Mouse (Mus musculus) midbrain, embryonic 11.5 days (tissue): ENCODE results near the gene Mfsd12. TPM values are rescaled to one million over a fixed set of nuclear protein-coding genes. Genes with fewer than 3 reads are reported as not detected.

Experiments used
- ATAC-seq: fragments of 200-750 bp; cut with Nextera tagmentation; 2 replicates; pipeline ENCODE4 v1.8.0; 2017; ENCODE audit warnings: moderate TSS enrichment, moderate library complexity; ENCODE audit not compliant: low FRiP score
- DNase-seq: peaks from one replicate; pipeline ENCODE4 v3.0.0; 2015; ENCODE audit warnings: low spot score; ENCODE audit errors: missing footprints
- H3K27ac ChIP-seq: fragments of 300-500 bp; sonication (generic); 2 replicates; pipeline ENCODE4 v1.5.1; 2014; ENCODE audit warnings: low read depth, low read length
- H3K27me3 ChIP-seq: fragments of 300-500 bp; sonication (generic); 2 replicates; pipeline ENCODE4 v1.6.1; 2014; ENCODE audit warnings: mild to moderate bottlenecking, low read length, moderate library complexity, mixed read lengths; ENCODE audit not compliant: control insufficient read depth, insufficient read depth
- H3K36me3 ChIP-seq: fragments of 300-500 bp; sonication (generic); 2 replicates; pipeline ENCODE4 v1.6.1; 2014; ENCODE audit warnings: mild to moderate bottlenecking, low read length, moderate library complexity, mixed read lengths; ENCODE audit not compliant: control insufficient read depth, insufficient read depth
- H3K4me1 ChIP-seq: fragments of 300-500 bp; sonication (generic); 2 replicates; pipeline ENCODE4 v1.6.1; 2014; ENCODE audit warnings: low read length; ENCODE audit not compliant: control insufficient read depth, insufficient read depth
- H3K4me2 ChIP-seq: fragments of 300-500 bp; sonication (generic); 2 replicates; pipeline ENCODE4 v1.6.1; 2014; ENCODE audit warnings: mild to moderate bottlenecking, moderate library complexity
- H3K4me3 ChIP-seq: fragments of 300-500 bp; sonication (generic); 2 replicates; pipeline ENCODE4 v1.5.1; 2014; ENCODE audit warnings: low read depth, low read length
- H3K9ac ChIP-seq: fragments of 300-500 bp; sonication (generic); 2 replicates; pipeline ENCODE4 v1.6.1; 2014; ENCODE audit warnings: low read length
- H3K9me3 ChIP-seq: fragments of 300-500 bp; sonication (generic); 2 replicates; pipeline ENCODE4 v1.6.1; 2016; ENCODE audit warnings: low read length; ENCODE audit not compliant: control insufficient read depth
- WGBS: fragments of 180-500 bp; shearing (Covaris S2); extraction: QIAGEN DNeasy Blood & Tissue Kit; methylation state at CpG from one replicate; pipeline ENCODE4 v1.1.7; 2014; 5-methylcytosine and 5-hydroxymethylcytosine counted together
- polyA plus RNA-seq: library from polyadenylated mRNA; unstranded; fragments of >200 nt; fragmentation: Nextera tagmentation; extraction: Ambion mirVana; gene quantifications from 2 replicates; pipeline ENCODE4 v1.2.1, GENCODE M21; 2014

The Mfsd12 gene
- polyA plus RNA-seq, 1 experiment from 2014 or later, result 4.4 TPM

- peak overlapping the region; percentile 94; the same call in 1 of the 2 replicates for H3K4me3 ChIP-seq
- H3K9me3 ChIP-seq, result no peaks in the 10 kb centered on the region
- WGBS, result 47% methylated on average over 8 of the region's 8 CpGs
- ATAC-seq (no peak), DNase-seq (no peak)
- peak overlapping the region; percentile 79; the same call in 1 of the 2 replicates for H3K27ac ChIP-seq
- peaks cover 23% of the 10 kb centered on the region for H3K36me3 ChIP-seq
- peak overlapping the region; percentile 60 for H3K9ac ChIP-seq
- H3K4me1 ChIP-seq, result peaks cover 29% of the 10 kb centered on the region
- H3K27me3 ChIP-seq, result no peaks in the 10 kb centered on the region; the same call in 1 of the 2 replicates
- peak overlapping the region; percentile 83 for H3K4me2 ChIP-seq
These were observed 38.0 kb upstream of the Mfsd12 start for GRCm38 (mm10) chr10:81319330-81319699.

GRCm38 (mm10) chr10:81319741-81320549 is 37.3 kb upstream of the Mfsd12 start:
- Histone ChIP-seq H3K4me2 (peak overlapping the region; percentile 83), H3K4me3 (peak overlapping the region; percentile 94), H3K27ac (peak overlapping the region; percentile 79), H3K9me3 (no peaks in the 10 kb centered on the region), H3K36me3 (peaks cover 29% of the 10 kb centered on the region), H3K9ac (peak overlapping the region; percentile 60), H3K27me3 (no peaks in the 10 kb centered on the region; the same call in 1 of the 2 replicates), H3K4me1 (peaks cover 29% of the 10 kb centered on the region)
- ATAC-seq (peak; percentile 0; the same call in 1 of the 2 replicates), DNase-seq (peak; percentile 99)
- 2% methylated on average over 38 of the region's 38 CpGs for WGBS

GRCm38 (mm10) chr10:81320550-81321347 is 36.5 kb upstream of the Mfsd12 start, which contains the start of gene Cactin:
Gene Cactin (plus strand): TSS chr10:81321103.
- Histone ChIP-seq H3K27me3 (no peaks in the 10 kb centered on the region; the same call in 1 of the 2 replicates), H3K9ac (peak within 1 kb of the TSS; percentile 86), H3K9me3 (no peaks in the 10 kb centered on the region), H3K4me3 (peak within 1 kb of the TSS; percentile 94), H3K27ac (peak within 1 kb of the TSS; percentile 79), H3K4me2 (peak within 1 kb of the TSS; percentile 83), H3K36me3 (peaks cover 37% of the 10 kb centered on the region), H3K4me1 (peaks cover 29% of the 10 kb centered on the region)
- WGBS, result under 1% methylated on average over 68 of the region's 68 CpGs
- DNase-seq (peak; percentile 100), ATAC-seq (peak; percentile 93)

- Histone ChIP-seq H3K36me3 (peaks cover 41% of the 10 kb centered on the region), H3K4me1 (peaks cover 26% of the 10 kb centered on the region), H3K4me3 (peak overlapping the region; percentile 94), H3K4me2 (peak overlapping the region; percentile 83), H3K9me3 (no peaks in the 10 kb centered on the region), H3K9ac (peak overlapping the region; percentile 86), H3K27ac (peak overlapping the region; percentile 79), H3K27me3 (no peaks in the 10 kb centered on the region; the same call in 1 of the 2 replicates)
- 3% methylated on average over 20 of the region's 20 CpGs for WGBS
- DNase-seq (no peak), ATAC-seq (no peak; the same call in 1 of the 2 replicates)
These were observed 35.9 kb upstream of the Mfsd12 start for GRCm38 (mm10) chr10:81321436-81321835.

GRCm38 (mm10) chr10:81322444-81322843 is 34.8 kb upstream of the Mfsd12 start:
- no peak for ATAC-seq
- Histone ChIP-seq H3K4me3 (no peak overlapping the region), H3K27ac (no peak overlapping the region), H3K9ac (no peak overlapping the region), H3K36me3 (peaks cover 44% of the 10 kb centered on the region), H3K9me3 (no peaks in the 10 kb centered on the region), H3K4me2 (no peak overlapping the region), H3K27me3 (no peaks in the 10 kb centered on the region), H3K4me1 (peaks cover 18% of the 10 kb centered on the region)
- 95% methylated on average over 27 of the region's 27 CpGs for WGBS
- no peak for DNase-seq

- H3K36me3 ChIP-seq, result peaks cover 42% of the 10 kb centered on the region
- ATAC-seq (no peak), DNase-seq (no peak)
- H3K9ac ChIP-seq, result no peak overlapping the region
- no peak overlapping the region for H3K27ac ChIP-seq
- H3K27me3 ChIP-seq, result no peaks in the 10 kb centered on the region
- no peak overlapping the region for H3K4me3 ChIP-seq
- 95% methylated on average over 23 of the region's 23 CpGs for WGBS
- H3K4me1 ChIP-seq, result peaks cover 18% of the 10 kb centered on the region
- no peaks in the 10 kb centered on the region for H3K9me3 ChIP-seq
- H3K4me2 ChIP-seq, result no peak overlapping the region
These were observed 34.0 kb upstream of the Mfsd12 start for GRCm38 (mm10) chr10:81323141-81323775.

- ATAC-seq, result no peak
- Histone ChIP-seq H3K4me2 (no peak overlapping the region), H3K36me3 (peaks cover 42% of the 10 kb centered on the region), H3K4me3 (no peak overlapping the region), H3K27me3 (no peaks in the 10 kb centered on the region), H3K9me3 (no peaks in the 10 kb centered on the region), H3K27ac (no peak overlapping the region), H3K9ac (no peak overlapping the region), H3K4me1 (peaks cover 18% of the 10 kb centered on the region)
- DNase-seq, result no peak
- 96% methylated on average over 18 of the region's 18 CpGs for WGBS
These were observed 33.3 kb upstream of the Mfsd12 start for GRCm38 (mm10) chr10:81323791-81324530.

GRCm38 (mm10) chr10:81325176-81325575 is 32.1 kb upstream of the Mfsd12 start:
- no peak for ATAC-seq
- DNase-seq, result no peak
- peaks cover 8% of the 10 kb centered on the region for H3K4me1 ChIP-seq
- no peak overlapping the region for H3K4me2 ChIP-seq
- H3K9me3 ChIP-seq, result no peaks in the 10 kb centered on the region
- peaks cover 42% of the 10 kb centered on the region for H3K36me3 ChIP-seq
- 94% methylated on average over 21 of the region's 21 CpGs for WGBS
- no peak overlapping the region for H3K4me3 ChIP-seq
- H3K27me3 ChIP-seq, result no peaks in the 10 kb centered on the region
- no peak overlapping the region for H3K9ac ChIP-seq
- H3K27ac ChIP-seq, result no peak overlapping the region
